Mouse (Mus musculus): ENCODE measurements around the gene Etnppl. TPM values are rescaled to one million over a fixed set of nuclear protein-coding genes. Genes with fewer than 3 reads are reported as not detected.

The Etnppl gene
- total and polyA plus RNA-seq, 3 experiments = not detected

DNA sequence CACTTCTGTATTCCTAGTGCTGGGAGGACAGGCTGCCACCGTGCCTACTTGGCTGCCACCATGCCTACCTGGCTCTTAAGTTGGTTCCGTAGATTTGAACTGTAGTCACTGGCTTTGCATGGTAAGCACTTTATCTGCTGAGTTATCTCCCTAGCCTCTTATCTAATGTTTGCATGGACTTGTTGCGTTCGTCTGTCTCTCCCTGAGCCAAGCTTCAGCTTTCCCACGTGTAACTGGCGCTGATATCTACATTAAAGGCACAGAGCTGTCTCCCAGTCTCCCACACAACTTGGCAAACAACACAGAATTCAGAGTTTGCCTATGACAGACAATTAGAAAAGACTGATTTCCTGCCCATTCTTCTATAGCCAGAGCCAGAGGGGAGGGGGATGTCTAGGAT, 43.4 kb downstream of the Etnppl start:
- H3K79me2 ChIP-seq (ENCODE audit: control insufficient read depth, insufficient read depth, low read length, poor library complexity) = no peaks in the 10 kb centered on the region
- H3K27me3 ChIP-seq (ENCODE audit: control insufficient read depth in 1 of 2, insufficient read depth in 2 of 2, low read length in 2 of 2) = no peaks in the 10 kb centered on the region
- no peaks in the 10 kb centered on the region for H3K9me3 ChIP-seq (replicated peaks; ENCODE audit: insufficient read depth, low read length)
- no peak overlapping the region for H3K27ac ChIP-seq (ENCODE audit: control insufficient read depth, low read depth, low read length)
- no peak for DNase-seq (ENCODE audit: low read depth, low spot score)
- H3K4me1 ChIP-seq (ENCODE audit: control insufficient read depth in 1 of 2, insufficient read depth in 2 of 2, low read length in 2 of 2) = no peaks in the 10 kb centered on the region
- TF ChIP-seq SMC3 (IDR thresholded peaks at IDR 0.05; ENCODE audit: low read depth, low read length) (no peak), SIN3A (IDR thresholded peaks at IDR 0.05; ENCODE audit: low read length) (no peak), CTCF (IDR thresholded peaks at IDR 0.05 in 2 of 3, conservative IDR thresholded peaks at IDR 0.05 in 1 of 3; ENCODE audit: control insufficient read depth in 1 of 3, insufficient read depth in 1 of 3, low read depth in 2 of 3, low read length in 3 of 3, poor library complexity in 1 of 3, severe bottlenecking in 1 of 3) (no peak), CHD2 (IDR thresholded peaks at IDR 0.05; ENCODE audit: low read length) (no peak), RAD21 (IDR thresholded peaks at IDR 0.05; ENCODE audit: low read depth, low read length) (no peak), UBTF (IDR thresholded peaks at IDR 0.05; ENCODE audit: borderline replicate concordance, insufficient read depth, low read depth, low read length) (no peak), RCOR1 (IDR thresholded peaks at IDR 0.05; ENCODE audit: low read depth, low read length) (no peak), ZNF384 (IDR thresholded peaks at IDR 0.05; ENCODE audit: low read depth, low read length) (no peak), MYB (IDR thresholded peaks at IDR 0.05; ENCODE audit: low read depth, low read length) (no peak), GATA1 (IDR thresholded peaks at IDR 0.05; ENCODE audit: low read depth, low read length) (no peak), MAZ (IDR thresholded peaks at IDR 0.05; ENCODE audit: low read depth, low read length) (no peak), NRF1 (IDR thresholded peaks at IDR 0.05; ENCODE audit: insufficient read depth, low read depth, low read length, poor library complexity, severe bottlenecking) (no peak), USF2 (IDR thresholded peaks at IDR 0.05; ENCODE audit: borderline replicate concordance in 1 of 2, insufficient read depth in 1 of 2, low read depth in 1 of 2, low read length in 2 of 2) (no peak), E2F4 (IDR thresholded peaks at IDR 0.05; ENCODE audit: borderline replicate concordance, low read depth, low read length) (no peak), EP300 (IDR thresholded peaks at IDR 0.05; ENCODE audit: low read depth in 1 of 2, low read length in 2 of 2) (no peak), MAX (IDR thresholded peaks at IDR 0.05; ENCODE audit: low read length) (no peak), ZMIZ1 (IDR thresholded peaks at IDR 0.05; ENCODE audit: low read depth, low read length) (no peak), USF1 (IDR thresholded peaks at IDR 0.05; ENCODE audit: low read depth, low read length) (no peak), JUND (IDR thresholded peaks at IDR 0.05; ENCODE audit: low read depth, low read length) (no peak), ZC3H11A (IDR thresholded peaks at IDR 0.05; ENCODE audit: low read depth, low read length) (no peak)
- no peaks in the 10 kb centered on the region for H3K36me3 ChIP-seq (ENCODE audit: control insufficient read depth in 1 of 2, insufficient read depth in 2 of 2, low read length in 2 of 2)
- no peak overlapping the region for H3K9ac ChIP-seq (ENCODE audit: control insufficient read depth, low read depth, low read length, poor library complexity, severe bottlenecking)
- H3K4me3 ChIP-seq (ENCODE audit: control insufficient read depth in 1 of 2, insufficient read depth in 1 of 2, low read depth in 2 of 2, low read length in 2 of 2) = no peak overlapping the region

GRCm38 (mm10) chr3:130662496-130662895, 45.2 kb downstream of the Etnppl start:
- Histone ChIP-seq H3K9me3 (replicated peaks; ENCODE audit: insufficient read depth, low read length) (no peaks in the 10 kb centered on the region), H3K27me3 (ENCODE audit: control insufficient read depth in 1 of 2, insufficient read depth in 2 of 2, low read length in 2 of 2) (no peaks in the 10 kb centered on the region), H3K4me3 (ENCODE audit: control insufficient read depth in 1 of 2, insufficient read depth in 1 of 2, low read depth in 2 of 2, low read length in 2 of 2) (no peak overlapping the region), H3K79me2 (ENCODE audit: control insufficient read depth, insufficient read depth, low read length, poor library complexity) (no peaks in the 10 kb centered on the region), H3K36me3 (ENCODE audit: control insufficient read depth in 1 of 2, insufficient read depth in 2 of 2, low read length in 2 of 2) (no peaks in the 10 kb centered on the region), H3K27ac (ENCODE audit: control insufficient read depth, low read depth, low read length) (no peak overlapping the region), H3K9ac (ENCODE audit: control insufficient read depth, low read depth, low read length, poor library complexity, severe bottlenecking) (no peak overlapping the region), H3K4me1 (ENCODE audit: control insufficient read depth in 1 of 2, insufficient read depth in 2 of 2, low read length in 2 of 2) (no peaks in the 10 kb centered on the region)
- no peak for DNase-seq (ENCODE audit: low read depth, low spot score)
- TF ChIP-seq RAD21 (IDR thresholded peaks at IDR 0.05; ENCODE audit: low read depth, low read length) = no peak
- TF ChIP-seq CTCF (IDR thresholded peaks at IDR 0.05 in 2 of 3, conservative IDR thresholded peaks at IDR 0.05 in 1 of 3; ENCODE audit: control insufficient read depth in 1 of 3, insufficient read depth in 1 of 3, low read depth in 2 of 3, low read length in 3 of 3, poor library complexity in 1 of 3, severe bottlenecking in 1 of 3) = no peak
- no peak for TF ChIP-seq HCFC1 (IDR thresholded peaks at IDR 0.05; ENCODE audit: low read depth, low read length)
- no peak for TF ChIP-seq ZC3H11A (IDR thresholded peaks at IDR 0.05; ENCODE audit: low read depth, low read length)
- TF ChIP-seq ZNF384 (IDR thresholded peaks at IDR 0.05; ENCODE audit: low read depth, low read length) = no peak
- no peak for TF ChIP-seq MXI1 (IDR thresholded peaks at IDR 0.05; ENCODE audit: low read depth, low read length)
